Mouse (Mus musculus): ENCODE measurements at regions not wholly inside any gene's neighbourhood (a gene's known extent, or its start where the extent isn't known, plus 50 kb on each side); places are given as distances from the start of the nearest gene placed in this dataset.
A peak's percentile ranks its signal among the peaks of the same experiment; 100 is the strongest.

GRCm38 (mm10) chr17:82731561-82731960 lies 483.5 kb upstream of the Pkdcc start:
- no peak for ATAC-seq (replicated peaks; ENCODE audit: low FRiP score, low TSS enrichment, poor library complexity, severe bottlenecking)

GRCm38 (mm10) chr17:82742445-82742844 lies 472.6 kb upstream of the Pkdcc start:
- no peak for ATAC-seq (replicated peaks; ENCODE audit: low FRiP score, low TSS enrichment, poor library complexity, severe bottlenecking)

- ATAC-seq (replicated peaks; ENCODE audit: low FRiP score, low TSS enrichment, poor library complexity, severe bottlenecking), result no peak
Measured at GRCm38 (mm10) chr17:82757400-82757799, 457.7 kb upstream of the Pkdcc start.

GRCm38 (mm10) chr17:82779096-82779495 lies 436.0 kb upstream of the Pkdcc start:
- no peak for ATAC-seq (replicated peaks; ENCODE audit: low FRiP score, low TSS enrichment, poor library complexity, severe bottlenecking)

DNA sequence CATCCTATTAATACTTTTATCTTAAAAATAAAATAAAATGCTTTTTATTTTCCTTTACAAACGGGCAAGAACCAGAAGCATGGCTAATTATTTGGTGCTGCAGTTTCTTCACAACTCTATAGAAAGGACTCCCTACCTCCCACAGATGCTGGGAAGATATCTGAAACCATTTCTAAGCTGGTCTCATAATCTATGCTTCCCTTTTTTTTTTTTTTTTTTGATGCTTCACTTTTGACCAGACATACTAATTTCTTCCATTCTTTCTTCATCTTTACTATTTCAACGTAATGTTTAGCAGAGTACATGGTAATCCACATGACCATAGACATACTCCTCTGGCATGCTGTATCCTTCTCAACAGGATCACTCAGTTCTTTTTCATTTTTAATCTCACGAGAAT lies 393.0 kb upstream of the Pkdcc start:
- ATAC-seq (replicated peaks; ENCODE audit: low FRiP score, low TSS enrichment, poor library complexity, severe bottlenecking), result no peak

DNA sequence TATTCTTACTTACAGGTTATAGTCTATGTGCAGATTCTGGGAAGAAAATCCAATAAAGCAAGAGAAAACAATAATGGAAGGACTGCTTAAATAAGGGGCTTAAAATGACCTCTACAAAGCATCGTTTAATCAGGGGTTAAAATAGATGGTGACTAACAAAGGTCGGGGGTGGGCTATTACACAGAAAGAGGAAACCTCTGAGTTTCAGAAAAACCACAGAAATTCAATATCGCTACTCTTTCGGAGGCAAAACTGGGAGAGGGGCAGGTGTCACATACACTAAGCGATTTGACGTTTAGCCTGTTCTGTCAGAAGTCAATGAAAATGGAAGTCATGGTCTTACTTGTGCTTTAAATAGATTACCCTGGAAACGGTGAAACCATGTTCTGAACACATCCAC lies 391.0 kb upstream of the Pkdcc start:
- ATAC-seq (replicated peaks; ENCODE audit: low FRiP score, low TSS enrichment, poor library complexity, severe bottlenecking), result no peak

DNA sequence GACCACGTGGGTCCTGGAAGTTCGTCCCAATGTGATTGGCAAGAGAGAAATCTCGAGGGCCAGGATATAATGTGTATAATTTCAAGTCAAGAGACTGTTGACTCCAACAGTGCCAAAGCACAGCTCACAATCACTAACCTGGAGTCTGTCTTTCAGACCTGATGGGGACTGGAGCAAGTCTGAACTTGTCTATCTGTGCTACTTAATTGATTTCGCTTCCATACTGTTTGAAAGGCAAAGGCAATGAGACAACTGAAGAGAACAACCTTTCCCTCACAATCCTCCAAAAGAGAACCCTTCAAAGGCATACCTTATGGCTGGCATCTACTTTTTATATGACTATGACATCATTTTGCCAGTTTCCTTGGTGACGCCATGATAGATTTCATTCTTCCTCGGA lies 390.5 kb upstream of the Pkdcc start:
- no peak for ATAC-seq (replicated peaks; ENCODE audit: low FRiP score, low TSS enrichment, poor library complexity, severe bottlenecking)

- no peak for ATAC-seq (replicated peaks; ENCODE audit: low FRiP score, low TSS enrichment, poor library complexity, severe bottlenecking)
Measured at GRCm38 (mm10) chr17:82827170-82827569, 387.9 kb upstream of the Pkdcc start.

- ATAC-seq (replicated peaks; ENCODE audit: low FRiP score, low TSS enrichment, poor library complexity, severe bottlenecking), result no peak
Measured at GRCm38 (mm10) chr17:82827841-82828240, 387.3 kb upstream of the Pkdcc start.

- ATAC-seq (replicated peaks; ENCODE audit: low FRiP score, low TSS enrichment, poor library complexity, severe bottlenecking), result no peak
Measured at GRCm38 (mm10) chr17:82828434-82828997, 386.6 kb upstream of the Pkdcc start.

- ATAC-seq (replicated peaks; ENCODE audit: low FRiP score, low TSS enrichment, poor library complexity, severe bottlenecking), result no peak
Measured at GRCm38 (mm10) chr17:82829415-82829814, 385.7 kb upstream of the Pkdcc start.

GRCm38 (mm10) chr17:82834177-82834576 lies 380.9 kb upstream of the Pkdcc start:
- no peak for ATAC-seq (replicated peaks; ENCODE audit: low FRiP score, low TSS enrichment, poor library complexity, severe bottlenecking)

- ATAC-seq (replicated peaks; ENCODE audit: low FRiP score, low TSS enrichment, poor library complexity, severe bottlenecking), result no peak
Measured at GRCm38 (mm10) chr17:82836115-82836514, 379.0 kb upstream of the Pkdcc start.

GRCm38 (mm10) chr17:82846776-82847494 lies 368.2 kb upstream of the Pkdcc start:
- no peak for ATAC-seq (replicated peaks; ENCODE audit: low FRiP score, low TSS enrichment, poor library complexity, severe bottlenecking)

DNA sequence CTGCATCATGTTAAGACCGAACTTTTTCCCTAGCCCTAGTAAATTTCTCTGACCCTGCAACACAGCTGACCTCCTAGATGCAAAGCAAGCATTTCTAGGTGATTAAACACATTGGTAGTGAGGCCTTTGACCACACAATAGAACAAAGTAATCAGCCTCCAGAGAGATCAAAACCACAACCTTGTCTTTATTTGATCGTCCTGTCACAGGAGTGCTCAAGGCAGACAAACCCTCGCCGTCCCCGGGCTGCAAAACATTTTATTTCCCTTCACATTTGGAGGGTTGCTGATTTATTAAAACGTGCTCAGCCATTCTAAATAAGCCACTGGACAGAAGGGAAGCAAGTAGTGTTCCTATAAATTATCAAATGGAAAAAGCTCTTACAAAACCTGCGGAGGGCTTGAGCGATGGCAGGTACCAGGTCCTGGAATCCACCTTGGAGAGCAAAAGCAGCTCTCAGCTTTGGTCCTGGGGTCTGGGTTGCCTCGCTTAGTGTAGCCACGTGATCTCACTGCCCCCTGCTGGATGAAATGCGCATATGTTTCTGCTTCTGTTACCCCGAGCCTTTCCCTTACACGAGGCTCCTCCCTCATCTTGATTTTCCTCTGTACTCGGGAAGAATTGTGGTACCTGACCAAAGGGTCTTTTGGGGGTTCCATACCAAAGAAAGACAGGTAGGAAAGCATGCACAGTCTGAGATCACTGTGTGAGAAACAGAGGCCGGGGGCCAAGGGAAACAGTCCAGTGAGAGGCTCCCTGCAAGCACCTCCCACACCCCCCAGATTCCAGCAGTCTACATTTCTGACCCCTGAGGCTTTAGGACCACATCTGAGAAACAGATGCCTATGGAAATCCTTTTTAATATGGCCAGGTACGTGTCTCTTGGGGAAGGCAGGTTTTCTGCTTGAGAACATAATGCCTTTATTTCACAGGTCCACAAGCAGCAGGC lies 357.6 kb upstream of the Pkdcc start:
- ATAC-seq (replicated peaks; ENCODE audit: low FRiP score, low TSS enrichment, poor library complexity, severe bottlenecking), result peak; percentile 94

GRCm38 (mm10) chr17:82860391-82860790 lies 354.7 kb upstream of the Pkdcc start:
- ATAC-seq (replicated peaks; ENCODE audit: low FRiP score, low TSS enrichment, poor library complexity, severe bottlenecking), result no peak

- no peak for ATAC-seq (replicated peaks; ENCODE audit: low FRiP score, low TSS enrichment, poor library complexity, severe bottlenecking)
Measured at GRCm38 (mm10) chr17:82860966-82861365, 354.1 kb upstream of the Pkdcc start.

GRCm38 (mm10) chr17:82877131-82877530 lies 338.0 kb upstream of the Pkdcc start:
- no peak for ATAC-seq (replicated peaks; ENCODE audit: low FRiP score, low TSS enrichment, poor library complexity, severe bottlenecking)

- no peak for ATAC-seq (replicated peaks; ENCODE audit: low FRiP score, low TSS enrichment, poor library complexity, severe bottlenecking)
Measured at GRCm38 (mm10) chr17:82900602-82901001, 314.5 kb upstream of the Pkdcc start.

DNA sequence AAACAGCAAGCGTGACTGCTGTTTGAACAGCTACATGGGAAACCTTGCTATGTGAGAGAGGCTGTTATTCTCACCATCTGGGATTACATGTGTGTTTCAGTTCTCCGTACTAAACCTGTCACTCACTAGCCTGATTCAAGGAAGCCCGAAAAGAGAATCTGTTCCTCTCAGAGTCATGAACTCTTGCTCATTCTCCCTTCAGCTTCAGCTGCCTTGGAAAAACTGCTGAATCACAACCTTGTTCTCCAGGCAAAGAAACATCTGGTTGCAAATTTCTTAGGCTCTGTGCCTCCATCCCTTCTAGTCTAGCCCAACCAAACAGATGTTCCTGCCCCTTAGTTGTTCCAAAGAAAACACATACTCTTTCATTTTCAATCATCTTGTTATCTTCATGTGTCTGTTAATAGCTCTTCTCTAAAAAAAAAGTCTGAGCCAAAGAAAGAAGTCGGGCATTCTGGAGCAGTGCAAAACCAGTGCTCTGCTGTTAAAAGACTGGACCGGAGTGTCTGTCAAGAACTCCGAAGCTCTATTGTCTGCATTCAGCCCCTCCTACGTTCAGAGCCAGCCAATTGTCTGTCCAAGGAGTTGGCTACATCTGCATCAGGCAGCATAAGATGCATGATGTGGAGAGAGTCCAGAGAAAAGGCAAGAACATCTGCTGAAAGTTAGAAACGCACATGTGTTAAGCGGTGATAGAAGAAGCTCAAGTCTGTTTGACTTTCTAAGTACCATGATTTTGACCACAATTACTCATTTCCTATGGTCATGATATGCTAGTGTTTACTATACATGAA lies 313.8 kb upstream of the Pkdcc start:
- ATAC-seq (replicated peaks; ENCODE audit: low FRiP score, low TSS enrichment, poor library complexity, severe bottlenecking), result no peak
